Mouse (Mus musculus): ENCODE data around the gene Polg.

Polg gene

DNA sequence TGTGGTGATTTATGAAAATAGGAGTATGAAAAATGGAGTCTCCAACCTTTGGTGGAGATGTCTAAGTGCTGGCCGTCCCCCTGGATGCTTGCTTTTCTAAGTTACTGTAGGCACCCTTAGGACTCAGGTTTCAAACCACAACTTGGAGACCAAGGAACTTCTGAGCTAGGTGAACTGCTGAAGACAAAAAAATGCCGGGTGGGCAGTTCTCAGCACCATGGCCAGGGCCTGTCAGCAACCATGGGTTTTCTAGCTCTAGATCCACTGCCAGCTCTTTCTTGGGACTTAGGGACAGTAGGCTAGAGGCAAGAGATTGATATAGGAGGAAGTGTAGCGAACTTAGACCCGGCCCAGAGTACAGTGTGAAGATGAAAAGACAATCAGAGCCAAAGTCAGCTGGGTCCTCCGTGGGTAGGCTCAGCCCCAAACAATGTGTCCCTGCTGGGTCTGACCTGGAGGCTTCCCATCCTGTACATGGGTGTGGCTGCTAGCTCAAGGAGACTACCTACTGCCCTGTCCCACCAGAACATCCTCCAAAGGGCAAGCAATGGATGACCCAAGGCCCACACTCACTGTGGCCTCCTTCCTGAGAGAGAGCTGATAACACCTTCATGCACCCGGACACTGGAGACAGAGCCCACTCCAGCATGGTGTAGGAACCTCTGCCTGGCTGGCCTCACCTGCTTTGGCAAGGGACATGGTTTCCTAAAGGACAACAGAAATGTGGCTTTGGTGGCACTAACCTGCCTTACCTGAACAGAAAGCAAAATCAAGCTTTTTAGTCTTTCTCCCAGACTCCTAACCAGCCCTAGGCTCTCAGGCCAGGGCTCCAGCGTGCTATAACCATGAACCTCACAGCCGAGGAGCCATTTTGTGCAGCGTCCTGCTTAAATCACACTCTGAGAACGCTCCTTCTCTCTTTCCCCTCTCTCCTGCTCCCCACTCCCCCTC lies 36.3 kb upstream of the Polg start:
- DNase-seq (ENCODE audit: low spot score in 2 of 2), result no peak

DNA sequence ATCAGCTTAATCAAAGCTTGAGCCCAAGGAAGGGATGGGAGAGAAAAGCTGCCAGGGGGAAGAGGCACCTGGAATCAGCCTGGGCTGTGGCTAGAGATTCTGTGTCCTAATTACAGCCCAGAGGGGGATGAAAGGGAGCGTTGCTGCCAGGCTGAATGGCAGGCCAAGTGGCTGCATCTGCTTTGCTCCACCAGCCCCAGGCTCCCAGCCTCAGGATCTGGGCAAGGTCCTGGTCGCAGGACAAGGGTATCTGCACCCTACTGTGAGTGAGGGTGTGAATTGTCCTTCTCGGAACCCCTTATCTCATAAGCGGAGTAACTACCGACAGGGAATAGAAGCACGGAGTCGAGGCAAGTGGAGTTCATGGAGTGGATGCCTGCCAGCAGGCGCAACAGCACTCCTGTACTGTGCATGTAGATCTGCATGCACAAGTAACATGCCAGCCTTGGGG lies 35.4 kb upstream of the Polg start:
- DNase-seq (ENCODE audit: low spot score in 2 of 2), result peak in 1 of 2 experiments; percentile 41

DNA sequence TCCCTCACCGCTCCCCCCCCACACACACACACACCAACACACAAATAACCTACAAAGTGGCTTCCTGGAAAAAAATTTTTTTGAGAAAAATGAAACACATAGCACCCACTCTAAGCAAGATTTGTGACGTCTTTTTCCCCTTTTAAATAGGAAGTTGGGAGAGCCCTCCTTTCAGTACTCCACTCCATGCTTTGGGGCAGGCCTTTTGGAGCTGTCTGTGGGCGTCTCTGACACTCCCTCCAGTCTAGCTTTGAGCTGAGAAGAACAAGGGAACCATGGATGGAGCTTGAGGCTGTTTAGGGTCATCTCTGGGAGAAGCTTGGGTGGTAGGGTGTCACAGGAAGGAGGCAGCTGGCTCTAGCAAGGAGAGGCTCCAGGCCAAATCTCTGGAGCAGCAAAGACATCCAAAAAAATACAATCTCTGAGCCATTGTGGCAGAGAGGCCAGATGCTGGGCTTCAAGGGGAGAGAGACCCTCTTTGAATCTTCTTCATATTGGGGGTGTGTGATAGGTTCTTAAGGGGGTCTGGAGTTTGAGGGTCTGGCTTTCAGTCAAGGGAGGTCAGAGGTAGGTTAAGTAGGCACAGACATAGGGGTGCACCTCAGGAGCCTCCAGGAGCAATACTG lies 34.6 kb upstream of the Polg start:
- peak in 1 of 2 experiments; percentile 47 for DNase-seq (ENCODE audit: low spot score in 2 of 2)

DNA sequence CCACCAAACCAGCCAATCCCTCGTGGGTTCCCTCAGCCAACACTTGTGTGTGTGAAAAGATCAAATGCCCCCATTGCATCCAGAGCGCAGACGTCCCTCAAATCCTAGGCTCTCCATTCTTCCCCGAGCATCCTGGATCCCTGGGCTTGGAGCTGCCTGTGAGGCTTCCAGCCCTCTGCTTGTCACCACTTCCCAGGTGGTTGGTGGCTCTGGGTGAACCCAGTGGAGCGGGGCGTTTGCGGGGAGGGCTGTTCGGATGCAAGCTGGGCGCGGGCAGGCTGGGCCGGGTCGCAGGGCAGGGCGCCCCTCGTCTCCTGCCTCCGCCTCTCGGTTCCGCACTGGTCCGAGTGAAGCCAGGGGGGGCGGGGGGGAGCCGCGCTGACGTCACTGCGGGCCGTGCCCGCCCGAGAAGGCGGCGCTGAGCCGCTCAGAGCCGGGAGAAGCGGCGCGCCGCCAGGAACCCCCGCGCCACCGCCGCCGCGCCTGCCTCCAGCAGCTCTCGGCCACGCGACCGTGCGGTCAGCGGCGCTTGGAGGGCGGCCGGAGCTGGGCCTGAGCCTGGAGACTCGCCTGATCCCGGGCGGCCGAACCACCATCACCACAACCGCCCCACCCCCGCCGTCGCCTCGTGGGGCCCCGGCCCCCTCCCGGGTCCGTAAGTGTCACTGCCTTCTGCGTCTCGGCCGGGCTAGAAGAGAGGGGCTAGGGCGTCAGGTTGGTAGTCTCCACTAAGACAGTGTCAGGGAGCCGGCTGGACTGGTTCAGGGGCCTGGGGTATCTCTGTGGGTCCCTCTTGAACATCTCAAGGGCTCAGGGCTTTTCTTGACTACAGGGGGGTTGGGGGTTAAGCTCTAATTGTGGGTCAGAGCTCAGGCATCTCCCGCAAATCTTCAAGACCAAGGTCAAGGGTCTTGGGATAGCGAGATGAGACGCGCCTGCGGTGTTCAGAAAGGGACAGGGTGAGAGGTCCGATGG lies 33.7 kb upstream of the Polg start:
- DNase-seq (ENCODE audit: low spot score in 2 of 2), result peak; percentile 66 to 79

DNA sequence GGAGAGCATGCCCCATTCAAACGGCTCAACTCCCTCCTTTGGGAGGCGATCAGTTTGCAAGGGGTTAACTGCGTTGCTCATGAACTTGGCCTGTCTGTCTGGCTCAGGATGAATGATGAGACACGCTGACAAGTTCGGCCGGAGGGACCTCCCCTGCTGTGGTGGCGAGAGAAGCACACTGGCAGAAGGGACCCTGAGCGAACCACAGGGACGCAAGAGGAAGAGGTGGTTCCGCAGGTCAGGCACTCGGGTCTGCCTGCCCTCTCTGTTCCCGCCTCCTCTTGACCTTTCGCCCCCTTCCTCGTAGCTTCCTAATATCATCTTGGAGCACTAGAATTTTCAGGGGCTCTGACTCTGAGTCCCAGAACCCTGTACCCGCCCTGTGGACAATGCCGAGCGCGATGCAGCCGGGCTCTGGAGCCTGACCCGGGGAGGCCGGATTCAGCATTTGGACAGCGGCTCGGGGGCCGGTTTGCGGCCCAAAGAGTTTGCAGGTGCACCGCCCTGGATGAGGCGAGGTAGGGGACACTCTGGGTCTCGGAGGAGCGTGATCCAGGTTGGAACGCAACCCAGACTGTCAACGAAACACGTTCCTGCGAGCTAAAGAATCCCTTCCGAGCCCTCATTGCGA lies 32.9 kb upstream of the Polg start:
- peak in 1 of 2 experiments; percentile 58 for DNase-seq (ENCODE audit: low spot score in 2 of 2)

DNA sequence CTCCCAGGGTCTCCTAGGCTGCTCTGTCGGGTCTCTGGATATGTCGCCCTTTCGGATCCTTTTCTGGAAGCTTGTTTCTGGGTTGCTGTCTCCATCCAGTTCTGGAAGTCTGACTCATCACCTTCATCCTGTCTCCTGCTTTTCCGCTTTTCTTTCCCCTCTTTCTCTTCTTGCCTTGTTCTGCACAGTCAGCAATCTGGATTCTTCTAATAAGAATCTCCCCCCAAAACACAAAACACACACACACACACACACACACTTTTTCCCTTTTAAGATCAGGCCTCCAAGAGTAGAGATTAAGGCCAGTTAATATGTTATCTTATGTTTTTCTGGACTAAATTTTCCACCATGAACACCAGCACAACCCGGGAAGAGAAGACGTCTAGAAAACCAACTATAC lies 32.2 kb upstream of the Polg start:
- no peak for DNase-seq (ENCODE audit: low spot score in 2 of 2)

DNA sequence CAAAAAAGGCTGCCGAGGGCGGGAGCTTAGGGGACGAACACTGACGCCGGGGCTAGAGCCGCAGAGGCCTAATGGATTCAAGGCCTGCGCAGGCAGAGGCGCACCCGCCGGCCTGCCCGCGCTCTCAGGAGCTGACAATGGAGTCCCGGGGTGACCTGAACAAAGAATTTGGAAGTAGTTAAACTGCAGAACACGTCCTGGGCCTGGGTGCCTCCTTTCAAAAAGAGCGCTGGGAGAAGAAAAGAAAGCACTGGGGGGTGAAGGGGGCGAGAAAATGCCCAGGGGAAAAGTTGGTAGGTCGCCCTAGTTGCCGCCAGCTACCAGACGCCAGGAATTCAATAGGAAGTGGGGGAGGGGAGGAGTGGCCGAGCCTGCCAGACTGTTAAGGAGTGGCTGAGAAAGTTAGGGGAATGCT lies 31.5 kb upstream of the Polg start:
- peak; percentile 57 to 63 for DNase-seq (ENCODE audit: low spot score in 2 of 2)

DNA sequence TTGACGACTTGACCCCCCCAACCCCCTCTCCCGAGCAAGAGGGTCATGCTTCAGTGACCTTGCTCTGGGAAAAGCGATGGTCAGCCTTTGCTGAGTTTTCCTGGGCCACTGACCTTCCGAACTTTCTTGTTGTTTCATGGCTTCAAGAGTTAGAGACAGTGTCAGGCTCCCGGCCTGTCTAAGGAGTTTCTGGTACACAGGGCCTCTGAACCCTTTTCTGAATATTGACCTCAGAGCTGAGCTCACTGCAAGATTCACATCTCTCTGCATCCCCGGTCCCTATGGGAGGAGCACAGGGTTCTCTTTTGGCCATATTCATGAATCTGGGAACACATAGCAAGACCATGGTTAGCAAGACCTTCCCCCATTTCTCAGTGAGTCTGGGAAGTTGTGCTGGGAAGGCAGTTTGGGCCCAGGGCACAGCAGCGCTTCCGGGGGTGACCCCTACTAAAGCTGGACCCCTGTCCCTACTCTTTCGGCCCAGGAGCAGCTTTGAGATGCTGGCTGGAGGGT lies 30.7 kb upstream of the Polg start:
- no peak for DNase-seq (ENCODE audit: low spot score in 2 of 2)

DNA sequence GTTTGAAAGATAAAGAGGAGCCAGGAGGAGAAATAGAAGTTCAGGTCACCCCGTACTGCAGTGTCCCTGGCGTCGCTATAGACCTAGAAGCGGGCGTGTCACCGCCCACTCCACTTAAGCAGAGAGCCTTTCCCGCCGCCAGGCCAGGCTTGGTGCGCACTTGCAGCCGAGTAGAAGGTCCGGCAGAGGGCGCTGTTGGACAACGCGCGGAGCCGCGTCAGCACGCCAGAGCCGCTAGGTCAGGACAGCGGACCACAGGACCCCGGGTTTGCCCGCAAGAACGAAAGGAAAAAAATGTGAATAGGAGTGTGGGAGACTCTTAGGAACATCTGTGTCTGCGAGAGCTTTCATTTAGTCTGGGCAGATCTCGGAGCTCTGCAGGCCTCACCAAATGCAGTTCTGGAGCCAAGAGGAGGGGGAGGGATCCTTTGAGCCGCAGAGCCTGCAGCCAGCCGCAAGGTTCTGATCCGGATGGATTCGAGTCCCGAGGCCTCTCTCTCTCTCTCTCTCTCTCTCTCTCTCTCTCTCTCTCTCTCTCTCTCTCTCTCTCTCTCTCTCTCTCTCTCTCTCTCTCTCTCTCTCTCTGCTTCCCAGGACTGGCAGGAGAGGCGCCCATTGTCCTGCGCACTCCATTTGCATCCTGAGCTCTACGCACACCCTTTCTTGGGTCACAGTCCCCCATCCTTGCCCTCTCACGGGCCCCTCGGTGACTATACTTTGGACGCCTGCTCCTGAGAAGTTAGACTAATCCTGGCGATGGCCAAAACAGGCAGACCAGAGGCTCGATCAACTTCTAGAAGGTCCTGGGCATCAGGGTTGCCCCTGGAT lies 30.0 kb upstream of the Polg start:
- DNase-seq (ENCODE audit: low spot score in 2 of 2), result peak; percentile 81 to 89

DNA sequence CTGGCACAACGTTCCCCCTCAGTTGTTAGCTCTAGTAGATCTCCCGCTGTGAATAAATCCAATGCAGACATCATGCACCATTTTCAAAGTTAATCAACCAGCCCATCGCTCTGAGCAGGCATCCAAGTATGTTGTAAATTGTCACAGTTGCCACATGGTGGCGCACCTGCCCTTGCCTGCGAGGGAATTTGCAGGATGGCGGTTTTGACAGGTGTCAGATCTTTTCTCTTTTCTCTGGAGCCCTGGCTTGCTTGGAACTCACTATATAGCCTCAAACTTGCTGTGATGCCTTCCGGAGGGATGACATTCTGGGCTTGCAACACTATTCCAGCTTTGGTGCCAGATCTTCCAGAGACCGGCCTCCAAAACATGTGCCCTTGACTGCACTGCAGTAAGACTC lies 27.8 kb upstream of the Polg start:
- DNase-seq (ENCODE audit: low spot score in 2 of 2), result peak in 1 of 2 experiments; percentile 71

DNA sequence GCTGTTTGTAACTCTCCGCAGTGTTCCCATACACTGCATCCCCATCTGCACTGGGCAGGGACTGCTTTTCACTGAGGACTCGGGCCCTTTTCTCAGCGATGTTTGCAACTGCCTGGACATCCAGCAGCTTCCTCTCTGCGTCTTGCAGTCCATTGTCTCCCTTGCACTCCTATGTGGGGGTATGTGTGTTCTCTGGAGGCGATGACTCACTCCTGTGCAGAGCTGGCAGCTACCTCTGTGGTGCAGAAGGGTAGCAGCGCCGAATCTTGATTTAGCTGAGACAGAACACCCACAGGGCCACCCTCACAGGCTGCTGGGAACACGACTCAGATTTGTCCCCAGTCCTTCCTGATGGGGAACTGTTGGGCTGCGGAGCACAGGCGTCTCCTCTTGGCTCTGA lies 20.4 kb upstream of the Polg start:
- peak; percentile 40 to 68 for DNase-seq (ENCODE audit: low spot score in 2 of 2)

DNA sequence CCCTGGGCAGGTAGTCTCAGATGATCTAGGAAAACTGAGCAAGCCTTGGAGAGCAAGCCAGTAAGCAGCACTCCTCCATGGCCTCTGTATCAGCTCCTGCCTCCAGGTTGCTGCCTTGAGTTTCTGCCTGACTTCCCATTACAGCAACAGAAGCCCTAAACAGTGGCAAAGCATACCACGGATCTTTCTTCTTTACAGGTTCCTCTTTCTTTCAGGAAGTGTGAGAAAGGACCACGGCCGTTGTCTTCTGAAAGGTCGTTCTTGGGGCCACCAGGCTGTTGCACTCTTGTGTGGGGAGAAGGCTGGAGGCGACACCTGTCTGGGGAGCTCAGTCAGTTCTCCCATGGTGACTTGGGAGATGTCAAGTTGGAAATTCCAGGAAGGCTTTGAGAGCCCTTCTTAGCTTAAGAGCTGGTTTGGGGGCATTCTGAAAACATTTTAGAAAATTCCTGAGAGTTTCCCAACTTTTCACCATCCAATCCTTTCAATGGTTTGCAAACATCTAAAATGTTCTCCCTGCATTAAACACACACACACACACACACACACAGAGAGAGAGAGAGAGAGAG lies 8.8 kb upstream of the Polg start:
- no peak for DNase-seq (ENCODE audit: low spot score in 2 of 2)

DNA sequence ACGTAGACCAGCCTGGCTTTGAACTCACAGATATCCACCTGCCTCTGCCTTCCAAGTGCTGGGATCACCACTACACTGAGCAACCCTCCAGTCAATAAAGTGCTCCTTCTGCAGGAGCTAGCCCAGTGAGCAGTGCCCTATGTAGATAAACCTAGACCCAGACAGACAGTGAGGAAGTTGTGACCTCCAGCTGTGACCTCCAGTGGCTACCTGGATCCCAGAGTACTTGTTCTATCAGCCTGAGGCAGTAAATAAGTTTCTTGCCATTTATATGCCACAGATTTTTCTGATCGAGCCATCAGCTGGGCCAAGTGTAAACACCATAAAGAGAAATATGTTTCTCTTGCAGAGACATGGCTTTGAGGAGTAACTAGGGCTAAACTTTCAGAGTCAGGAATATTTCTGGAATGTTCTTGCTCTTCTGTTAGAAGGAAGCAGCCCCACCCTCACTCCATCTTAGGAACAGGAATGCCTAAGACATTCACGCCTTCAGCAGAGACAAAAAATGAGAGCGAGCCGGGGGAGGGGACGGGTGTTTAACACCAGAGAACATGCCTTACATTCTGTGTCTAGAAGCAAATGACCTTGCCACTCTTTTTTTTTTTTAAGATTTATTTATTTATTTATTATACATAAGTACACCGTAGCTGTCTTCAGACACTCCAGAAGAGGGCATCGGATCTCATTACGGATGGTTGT lies 7.5 kb upstream of the Polg start:
- no peak for DNase-seq (ENCODE audit: low spot score in 2 of 2)

DNA sequence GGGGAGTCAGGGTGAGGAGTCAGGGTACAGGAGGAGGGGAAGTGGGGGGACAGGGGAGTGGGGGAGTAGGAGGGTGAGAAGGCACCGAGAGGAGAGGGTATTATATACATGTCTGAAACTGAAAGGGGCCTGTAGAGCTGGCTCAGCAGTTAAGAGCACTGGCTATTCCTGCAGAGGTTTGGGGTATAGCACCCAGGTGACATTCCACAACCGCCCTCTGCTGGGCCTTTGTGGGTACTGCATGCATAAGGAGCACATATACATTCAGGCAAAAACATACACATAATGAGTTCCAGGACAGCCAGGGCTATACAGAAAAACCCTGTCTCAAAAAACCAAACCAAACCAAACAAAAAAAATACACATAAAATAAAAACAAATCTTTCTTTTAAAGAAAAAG lies 6.6 kb upstream of the Polg start:
- DNase-seq (ENCODE audit: low spot score in 2 of 2), result no peak

DNA sequence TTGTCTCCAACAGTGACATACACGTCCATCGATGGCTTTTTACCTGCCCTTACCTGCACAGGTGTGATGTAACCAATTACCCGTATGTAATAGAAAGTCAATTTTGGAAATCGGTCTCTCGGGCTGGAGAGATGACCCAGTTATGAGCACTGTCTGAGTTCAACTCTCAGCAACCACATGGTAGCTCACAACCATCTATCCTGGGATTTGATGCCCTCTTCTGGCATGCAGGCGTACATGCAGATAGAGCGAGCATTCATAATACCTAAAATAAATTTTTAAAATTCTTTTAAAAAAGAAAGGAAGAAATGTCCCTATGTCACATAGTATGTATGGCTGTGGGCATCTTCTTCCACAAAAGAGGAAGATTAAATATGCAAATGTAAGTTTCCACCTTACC lies 5.3 kb upstream of the Polg start:
- DNase-seq (ENCODE audit: low spot score in 2 of 2), result no peak

DNA sequence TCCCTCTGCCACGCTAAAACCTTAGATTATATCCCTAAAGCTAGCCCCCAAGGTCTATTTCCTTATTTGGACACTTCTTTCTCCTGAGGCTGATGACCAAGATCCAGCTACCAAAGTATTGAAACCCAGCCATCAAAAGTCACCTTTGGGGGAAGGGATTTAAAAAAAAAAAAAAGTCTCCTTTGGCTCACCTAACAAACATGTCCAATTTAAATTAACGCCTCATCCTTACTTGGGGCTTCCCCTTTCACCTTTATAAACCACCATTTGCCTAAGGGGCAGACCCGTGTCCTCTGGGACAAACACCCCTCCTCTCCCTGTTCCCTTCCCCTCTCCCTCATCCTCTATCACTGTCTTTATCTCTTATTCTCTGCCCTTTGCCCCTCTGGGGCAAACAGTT lies 4.6 kb upstream of the Polg start:
- no peak for DNase-seq (ENCODE audit: low spot score in 2 of 2)

DNA sequence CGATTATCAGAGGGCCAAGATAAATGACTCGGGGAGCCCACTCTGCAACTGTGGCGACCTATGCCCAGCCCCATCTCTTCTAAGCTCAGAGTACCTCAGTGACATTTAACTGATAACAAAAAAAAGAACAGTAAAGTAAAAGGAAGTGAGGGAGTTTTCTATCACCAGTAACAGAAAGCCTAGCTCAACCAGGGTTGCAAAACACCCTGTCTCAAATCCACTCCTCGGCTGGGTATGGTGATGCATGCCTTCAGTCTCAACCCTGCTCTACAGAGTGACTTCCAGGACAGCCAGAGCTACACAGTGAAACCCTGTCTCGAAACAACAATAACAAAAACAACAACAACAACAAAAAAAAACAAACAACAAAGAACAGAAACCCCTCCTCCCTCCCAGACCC lies 3.6 kb upstream of the Polg start:
- no peak for DNase-seq (ENCODE audit: low spot score in 2 of 2)

DNA sequence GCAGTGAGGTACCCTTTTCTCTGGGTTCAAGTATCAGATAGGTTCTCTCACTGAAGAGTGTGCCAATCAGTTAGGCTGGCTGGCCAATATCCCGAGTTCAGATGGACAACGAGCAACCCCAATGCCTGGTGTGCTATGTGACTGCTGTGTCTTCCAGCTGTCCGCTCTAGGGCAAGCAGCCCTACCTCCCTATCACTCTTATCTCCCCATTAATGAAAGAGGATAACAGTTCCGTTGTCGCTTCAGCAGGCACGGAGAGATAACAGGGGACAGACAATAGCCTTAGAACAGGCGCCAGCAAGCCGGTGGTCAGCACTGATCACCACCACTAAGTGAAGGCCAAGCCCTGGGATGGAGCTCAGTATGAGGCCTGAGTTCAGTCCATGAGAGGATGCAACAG lies 2.8 kb upstream of the Polg start:
- DNase-seq (ENCODE audit: low spot score in 2 of 2), result no peak

DNA sequence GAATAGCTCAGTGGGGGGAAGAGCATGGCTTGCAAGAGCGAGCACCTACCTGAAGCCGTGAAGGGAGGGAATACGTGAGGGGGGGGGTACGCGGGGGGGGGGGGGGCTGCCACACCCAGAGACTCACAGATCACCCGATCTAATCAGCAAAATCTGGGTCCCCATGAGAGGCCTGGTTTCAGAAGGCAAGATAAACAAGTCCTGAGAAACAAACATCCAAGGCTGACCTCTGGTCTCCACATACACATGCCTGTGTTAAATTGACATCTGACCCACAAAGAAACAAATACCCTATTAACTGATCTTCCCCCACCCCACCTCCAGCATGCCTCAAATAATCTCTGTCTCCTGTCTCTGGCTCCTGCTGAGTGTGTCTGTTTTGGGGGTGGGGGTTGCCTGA lies 1.8 kb upstream of the Polg start:
- DNase-seq (ENCODE audit: low spot score in 2 of 2), result no peak
